Mouse (Mus musculus): ENCODE measurements around the gene Btd. TPM values are rescaled to one million over a fixed set of nuclear protein-coding genes. Genes with fewer than 3 reads are reported as not detected.

The Btd gene
- polyA plus RNA-seq, 2 experiments, result 34.7 to 52.0 TPM

DNA sequence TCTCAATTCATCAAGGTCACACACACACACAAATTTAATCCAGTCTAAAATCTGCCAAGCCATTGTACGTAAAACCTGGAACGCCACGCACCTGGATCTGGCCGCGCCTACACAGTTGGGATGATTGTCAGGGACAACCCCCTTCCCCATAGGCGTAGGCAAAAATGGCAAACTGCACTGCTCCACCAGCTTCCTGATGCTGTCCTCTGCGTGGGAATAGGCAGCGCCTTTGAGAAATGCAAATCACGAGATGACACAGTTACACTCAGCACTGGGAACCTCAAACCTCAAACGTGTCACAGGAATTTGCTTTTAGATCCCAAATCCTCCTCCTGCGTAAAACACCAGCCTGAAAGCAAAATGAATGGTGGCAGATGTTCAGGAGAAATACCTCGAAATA is 18.1 kb upstream of the Btd start:
- no peaks in the 10 kb centered on the region for H3K9me3 ChIP-seq (ENCODE audit: control insufficient read depth, low read length)
- no peaks in the 10 kb centered on the region for H3K4me1 ChIP-seq (ENCODE audit: control insufficient read depth, insufficient read depth, low read length)
- DNase-seq (ENCODE audit: low spot score) (no peak), ATAC-seq (ENCODE audit: low FRiP score, low read depth) (no peak)
- no peak overlapping the region for H3K27ac ChIP-seq (replicated peaks; ENCODE audit: low read depth, low read length)
- H3K27me3 ChIP-seq (ENCODE audit: control insufficient read depth, insufficient read depth, low read length), result no peaks in the 10 kb centered on the region
- H3K4me2 ChIP-seq (replicated peaks; ENCODE audit: low read depth, low read length, severe bottlenecking), result no peak overlapping the region
- H3K9ac ChIP-seq (ENCODE audit: low read depth, low read length, severe bottlenecking), result no peak overlapping the region
- no peak overlapping the region for H3K4me3 ChIP-seq (replicated peaks; ENCODE audit: low read length)
- 73% methylated on average over 12 of the region's 12 CpGs for WGBS
- TF ChIP-seq POLR2A (IDR thresholded peaks at IDR 0.05; ENCODE audit: borderline replicate concordance, extremely low read depth, insufficient read depth, insufficient read length), result no peak
- 0 out of 2 replicates have a peak, but pooled peaks cover 3% of the 10 kb centered on the region for H3K36me3 ChIP-seq (ENCODE audit: control insufficient read depth, insufficient read depth, low read length)

- 80% methylated on average over 7 of the region's 7 CpGs for WGBS
- no peak for DNase-seq (ENCODE audit: low spot score)
Observed at GRCm38 (mm10) chr14:31630677-31631076, 10.2 kb upstream of the Btd start.

GRCm38 (mm10) chr14:31640346-31640889 is 410 bp upstream of the Btd start, which contains the start of gene Gm49387:
Gene Gm49387 (minus strand): TSS chr14:31640878.
- Histone ChIP-seq H3K36me3 (ENCODE audit: control insufficient read depth, insufficient read depth, low read length) (no peaks in the 10 kb centered on the region), H3K4me1 (ENCODE audit: control insufficient read depth, insufficient read depth, low read length) (peaks cover 5% of the 10 kb centered on the region), H3K27ac (replicated peaks; ENCODE audit: low read depth, low read length) (peak within 1 kb of the TSS; percentile 86), H3K27me3 (ENCODE audit: control insufficient read depth, insufficient read depth, low read length) (no peaks in the 10 kb centered on the region), H3K9ac (ENCODE audit: low read depth, low read length, severe bottlenecking) (peak within 1 kb of the TSS; percentile 63), H3K4me3 (replicated peaks; ENCODE audit: low read length) (peak within 1 kb of the TSS; percentile 59), H3K4me2 (replicated peaks; ENCODE audit: low read depth, low read length, severe bottlenecking) (peak within 1 kb of the TSS; percentile 76), H3K9me3 (ENCODE audit: control insufficient read depth, low read length) (no peaks in the 10 kb centered on the region)
- ATAC-seq (ENCODE audit: low FRiP score, low read depth), result peak; percentile 32; the same call in 1 of the 2 replicates
- no peak for DNase-seq (ENCODE audit: low spot score)
- no peak for TF ChIP-seq POLR2A (IDR thresholded peaks at IDR 0.05; ENCODE audit: borderline replicate concordance, extremely low read depth, insufficient read depth, insufficient read length)
- 5% methylated on average over 26 of the region's 26 CpGs for WGBS

More at GRCm38 (mm10) chr14:31630677-31631076, 10.2 kb upstream of the Btd start:
- Histone ChIP-seq H3K4me3 (replicated peaks; ENCODE audit: low read length) (no peak overlapping the region), H3K27me3 (ENCODE audit: control insufficient read depth, insufficient read depth, low read length) (no peaks in the 10 kb centered on the region), H3K9me3 (ENCODE audit: control insufficient read depth, low read length) (no peaks in the 10 kb centered on the region), H3K4me1 (ENCODE audit: control insufficient read depth, insufficient read depth, low read length) (no peaks in the 10 kb centered on the region), H3K9ac (ENCODE audit: low read depth, low read length, severe bottlenecking) (no peak overlapping the region), H3K4me2 (replicated peaks; ENCODE audit: low read depth, low read length, severe bottlenecking) (no peak overlapping the region), H3K27ac (replicated peaks; ENCODE audit: low read depth, low read length) (no peak overlapping the region), H3K36me3 (ENCODE audit: control insufficient read depth, insufficient read depth, low read length) (no peaks in the 10 kb centered on the region)
- no peak for ATAC-seq (ENCODE audit: low FRiP score, low read depth)
- TF ChIP-seq POLR2A (IDR thresholded peaks at IDR 0.05; ENCODE audit: borderline replicate concordance, extremely low read depth, insufficient read depth, insufficient read length), result no peak

DNA sequence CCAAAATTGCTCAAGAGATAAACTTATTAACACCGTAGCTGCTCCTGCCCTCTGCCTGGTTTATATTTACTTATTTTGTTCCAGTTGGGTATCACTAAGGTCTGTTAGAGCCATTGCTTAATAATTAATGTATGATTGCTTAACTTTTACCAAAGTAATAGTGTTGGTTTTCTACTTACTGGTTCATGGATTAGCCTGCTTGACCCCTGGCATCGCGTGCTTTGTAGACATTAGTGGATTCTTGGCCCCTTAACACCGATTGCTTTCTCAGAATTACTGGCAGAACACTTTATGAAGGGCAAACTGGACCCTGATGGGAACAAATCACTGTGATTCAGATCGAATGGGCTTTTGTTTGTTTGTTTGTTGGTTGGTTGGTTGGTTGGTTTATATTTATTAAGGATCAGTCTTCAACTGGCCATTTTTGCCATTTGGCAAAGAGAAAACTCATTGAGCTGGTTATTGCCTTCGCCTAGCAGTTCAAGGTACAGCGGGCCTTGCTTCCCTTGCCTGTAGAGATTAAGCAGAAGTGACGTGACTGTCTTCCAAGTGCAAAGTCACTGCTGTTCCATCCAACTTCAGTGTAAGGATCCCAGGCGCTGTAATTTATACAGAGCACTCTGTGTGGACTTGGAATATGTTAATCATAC is 803 bp downstream of the Btd start:
- H3K36me3 ChIP-seq (ENCODE audit: control insufficient read depth, insufficient read depth, low read length), result no peaks in the 10 kb centered on the region
- peak overlapping the region; percentile 59 for H3K4me3 ChIP-seq (replicated peaks; ENCODE audit: low read length)
- ATAC-seq (ENCODE audit: low FRiP score, low read depth) (no peak), DNase-seq (ENCODE audit: low spot score) (no peak)
- WGBS, result 70% methylated on average over 9 of the region's 9 CpGs
- TF ChIP-seq POLR2A (IDR thresholded peaks at IDR 0.05; ENCODE audit: borderline replicate concordance, extremely low read depth, insufficient read depth, insufficient read length), result no peak
- H3K27me3 ChIP-seq (ENCODE audit: control insufficient read depth, insufficient read depth, low read length), result no peaks in the 10 kb centered on the region
- H3K27ac ChIP-seq (replicated peaks; ENCODE audit: low read depth, low read length), result peak overlapping the region; percentile 86; the same call in 1 of the 2 replicates
- H3K9me3 ChIP-seq (ENCODE audit: control insufficient read depth, low read length), result no peaks in the 10 kb centered on the region
- H3K4me2 ChIP-seq (replicated peaks; ENCODE audit: low read depth, low read length, severe bottlenecking), result peak overlapping the region; percentile 76
- H3K9ac ChIP-seq (ENCODE audit: low read depth, low read length, severe bottlenecking), result peak overlapping the region; percentile 63
- H3K4me1 ChIP-seq (ENCODE audit: control insufficient read depth, insufficient read depth, low read length), result peaks cover 5% of the 10 kb centered on the region

DNA sequence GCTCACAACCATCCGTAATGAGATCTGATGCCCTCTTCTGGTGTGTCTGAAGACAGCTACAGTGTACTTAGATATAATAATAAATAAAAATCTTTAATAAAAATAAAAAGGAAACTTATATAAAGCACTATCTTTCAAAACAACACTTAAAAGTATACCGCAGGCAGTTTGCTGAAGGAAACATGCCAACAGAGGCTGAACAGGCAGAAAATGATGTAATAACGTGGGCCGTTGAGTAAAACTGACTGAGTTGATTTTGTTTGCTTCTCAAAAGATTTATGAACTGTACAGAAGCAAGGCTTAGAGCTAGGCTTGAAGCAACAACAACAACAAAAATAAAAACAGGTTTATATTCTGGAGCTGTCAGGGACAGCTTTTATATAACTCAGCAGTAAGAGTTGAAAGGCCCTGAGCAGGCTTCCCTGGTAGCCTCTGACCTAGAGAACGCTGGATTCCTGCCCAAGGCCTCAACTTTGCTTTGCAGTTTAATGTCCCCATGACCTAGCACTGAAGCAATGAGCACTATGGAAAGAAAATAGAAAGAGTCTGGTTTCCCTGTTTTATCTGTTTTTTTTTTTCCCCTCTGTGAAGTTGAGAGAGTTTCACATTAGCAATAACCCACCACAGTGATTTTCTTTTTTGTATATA is 3.5 kb downstream of the Btd start:
- Histone ChIP-seq H3K4me2 (replicated peaks; ENCODE audit: low read depth, low read length, severe bottlenecking) (no peak overlapping the region), H3K27me3 (ENCODE audit: control insufficient read depth, insufficient read depth, low read length) (no peaks in the 10 kb centered on the region), H3K36me3 (ENCODE audit: control insufficient read depth, insufficient read depth, low read length) (no peaks in the 10 kb centered on the region), H3K27ac (replicated peaks; ENCODE audit: low read depth, low read length) (no peak overlapping the region), H3K9ac (ENCODE audit: low read depth, low read length, severe bottlenecking) (no peak overlapping the region), H3K4me3 (replicated peaks; ENCODE audit: low read length) (no peak overlapping the region), H3K4me1 (ENCODE audit: control insufficient read depth, insufficient read depth, low read length) (peaks cover 5% of the 10 kb centered on the region), H3K9me3 (ENCODE audit: control insufficient read depth, low read length) (no peaks in the 10 kb centered on the region)
- TF ChIP-seq POLR2A (IDR thresholded peaks at IDR 0.05; ENCODE audit: borderline replicate concordance, extremely low read depth, insufficient read depth, insufficient read length), result no peak
- ATAC-seq (ENCODE audit: low FRiP score, low read depth) (no peak), DNase-seq (ENCODE audit: low spot score) (no peak)
- WGBS, result 86% methylated on average over 5 of the region's 5 CpGs
